Mouse (Mus musculus): ENCODE results near the gene Ubr1.
"Not testable (repeated sequence)": the region's sequence is repeated elsewhere in the genome, so short reads cannot be mapped to it uniquely, and the experiment has no call there.

Gene Ubr1

GRCm38 (mm10) chr2:120972964-120973363 lies 2.4 kb upstream of the Ubr1 start:
- peak; percentile 6 to 42 for DNase-seq

GRCm38 (mm10) chr2:120972257-120972656 lies 1.7 kb upstream of the Ubr1 start:
- not testable (repeated sequence) for DNase-seq

- no peak for DNase-seq
These were observed 1.3 kb upstream of the Ubr1 start for GRCm38 (mm10) chr2:120971766-120972165.

GRCm38 (mm10) chr2:120970045-120970539 lies 423 bp downstream of the Ubr1 start:
- peak in 1 of 2 experiments; percentile 1 for DNase-seq

GRCm38 (mm10) chr2:120965486-120965885 lies 5.0 kb downstream of the Ubr1 start:
- DNase-seq: no peak

GRCm38 (mm10) chr2:120963110-120963509 lies 7.4 kb downstream of the Ubr1 start:
- no peak for DNase-seq

GRCm38 (mm10) chr2:120960261-120960660 lies 10.3 kb downstream of the Ubr1 start:
- no peak for DNase-seq

- DNase-seq: no peak
These were observed 10.7 kb downstream of the Ubr1 start for GRCm38 (mm10) chr2:120959827-120960226.

- no peak for DNase-seq
These were observed 11.2 kb downstream of the Ubr1 start for GRCm38 (mm10) chr2:120959363-120959762.

- no peak for DNase-seq
These were observed 18.2 kb downstream of the Ubr1 start for GRCm38 (mm10) chr2:120952176-120952938.

- peak; percentile 57 to 66 for DNase-seq
These were observed 19.3 kb downstream of the Ubr1 start for GRCm38 (mm10) chr2:120951208-120951607.

- DNase-seq: no peak
These were observed 37.5 kb downstream of the Ubr1 start for GRCm38 (mm10) chr2:120933038-120933437.

- DNase-seq: no peak
These were observed 61.0 kb downstream of the Ubr1 start for GRCm38 (mm10) chr2:120909556-120909955.

- no peak for DNase-seq
These were observed 74.2 kb downstream of the Ubr1 start for GRCm38 (mm10) chr2:120896361-120896760.

GRCm38 (mm10) chr2:120887601-120888000 lies 82.9 kb downstream of the Ubr1 start:
- DNase-seq: no peak

GRCm38 (mm10) chr2:120873192-120873591 lies 97.3 kb downstream of the Ubr1 start:
- no peak for DNase-seq

- peak; percentile 48 to 49 for DNase-seq
These were observed 98.8 kb downstream of the Ubr1 start for GRCm38 (mm10) chr2:120871447-120872336.

- DNase-seq: no peak
These were observed 103.2 kb downstream of the Ubr1 start for GRCm38 (mm10) chr2:120867336-120867735.

GRCm38 (mm10) chr2:120866561-120866960 lies 104.0 kb downstream of the Ubr1 start:
- DNase-seq: peak; percentile 49 to 52

GRCm38 (mm10) chr2:120863389-120863788 lies 107.1 kb downstream of the Ubr1 start:
- no peak for DNase-seq

GRCm38 (mm10) chr2:120860699-120861098 lies 109.8 kb downstream of the Ubr1 start:
- DNase-seq: no peak

- DNase-seq: peak; percentile 22 to 43
These were observed 112.4 kb downstream of the Ubr1 start for GRCm38 (mm10) chr2:120858131-120858530.

- DNase-seq: peak; percentile 42 to 55
These were observed 117.4 kb downstream of the Ubr1 start for GRCm38 (mm10) chr2:120853151-120853550.

- DNase-seq: no peak
These were observed 117.9 kb downstream of the Ubr1 start for GRCm38 (mm10) chr2:120852626-120853025.

Data from kidney, postnatal 25 days (tissue).